Mouse (Mus musculus) kidney, adult 2 months (tissue): ENCODE results near the gene Prkn. TPM values are rescaled to one million over a fixed set of nuclear protein-coding genes. Genes with fewer than 3 reads are reported as not detected.

Source experiments
- DNase-seq: peaks from one replicate; pipeline ENCODE4 v3.0.0; 2021
- H3K27ac ChIP-seq: fragments of 200-500 bp; 2 replicates; pipeline ENCODE4 v1.5.1; 2012; ENCODE audit warnings: low read depth, low read length, control low read depth, inconsistent platforms; ENCODE audit not compliant: insufficient read depth
- H3K27me3 ChIP-seq: fragments of 200-500 bp; replicated peaks from 2 replicates; pipeline ENCODE4 v1.6.1; 2012; ENCODE audit warnings: mild to moderate bottlenecking, moderate library complexity, low read length, inconsistent platforms; ENCODE audit not compliant: control insufficient read depth, insufficient read depth
- H3K36me3 ChIP-seq: fragments of 200-500 bp; 2 replicates; pipeline ENCODE4 v1.6.1; 2012; ENCODE audit warnings: mild to moderate bottlenecking, moderate library complexity, low read length, inconsistent platforms; ENCODE audit not compliant: control insufficient read depth, insufficient read depth
- H3K4me1 ChIP-seq: fragments of 200-500 bp; 2 replicates; pipeline ENCODE4 v1.6.1; 2011; ENCODE audit warnings: low read length; ENCODE audit not compliant: control insufficient read depth, insufficient read depth
- H3K4me3 ChIP-seq: fragments of 200-500 bp; 2 replicates; pipeline ENCODE4 v1.5.1; 2011; ENCODE audit warnings: mild to moderate bottlenecking, low read depth, low read length, control low read depth; ENCODE audit not compliant: insufficient read depth
- CTCF ChIP-seq: fragments of 200-500 bp; conservative IDR thresholded peaks from 2 replicates; pipeline ENCODE4 v1.5.1; 2011; ENCODE audit warnings: low read depth, mild to moderate bottlenecking, control low read depth, low read length, moderate library complexity, mixed read lengths; ENCODE audit not compliant: insufficient read depth, insufficient read length
- POLR2A ChIP-seq: fragments of 200-500 bp; IDR thresholded peaks from one replicate; pipeline ENCODE4 v1.6.1; 2011; ENCODE audit warnings: low read depth, low read length, control low read depth
- WGBS: fragments of 180-500 bp; shearing (Covaris S2); methylation state at CpG from one replicate; pipeline ENCODE4 v1.1.7; 2018; 5-methylcytosine and 5-hydroxymethylcytosine counted together
- polyA plus RNA-seq: library from polyadenylated mRNA; depleted of rRNA; stranded (reverse); fragments of >200 nt; gene quantifications from 2 replicates; pipeline ENCODE4 v1.2.3, GENCODE M21; 2012

Gene Prkn
- polyA plus RNA-seq, 1 experiment: 6.1 TPM

DNA sequence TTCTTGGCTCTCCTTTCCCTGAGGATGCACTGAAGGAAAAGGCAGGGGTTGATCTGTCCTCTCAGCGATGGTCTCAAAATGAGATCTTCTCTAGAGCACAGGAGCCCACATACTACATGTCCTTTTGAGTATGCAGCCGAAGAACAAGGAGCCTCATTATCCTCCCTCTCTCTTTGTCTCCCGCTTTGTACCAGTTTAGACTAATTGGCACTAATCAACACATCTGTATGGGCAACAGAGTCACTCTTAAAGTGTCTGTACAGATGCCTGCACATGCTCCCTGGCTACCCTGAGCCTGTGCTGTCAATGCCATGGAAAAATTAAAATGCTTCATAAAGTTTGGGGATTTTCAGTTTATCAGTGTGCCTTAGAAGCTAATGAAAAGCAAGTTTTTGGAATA lies 924.9 kb downstream of the Prkn start:
- Histone ChIP-seq H3K27ac (no peak overlapping the region), H3K4me1 (no peaks in the 10 kb centered on the region), H3K36me3 (no peaks in the 10 kb centered on the region), H3K27me3 (no peaks in the 10 kb centered on the region), H3K4me3 (no peak overlapping the region)
- 92% methylated on average over 3 of the region's 3 CpGs for WGBS
- no peak for DNase-seq
- no peak for TF ChIP-seq CTCF
- TF ChIP-seq POLR2A: no peak

DNA sequence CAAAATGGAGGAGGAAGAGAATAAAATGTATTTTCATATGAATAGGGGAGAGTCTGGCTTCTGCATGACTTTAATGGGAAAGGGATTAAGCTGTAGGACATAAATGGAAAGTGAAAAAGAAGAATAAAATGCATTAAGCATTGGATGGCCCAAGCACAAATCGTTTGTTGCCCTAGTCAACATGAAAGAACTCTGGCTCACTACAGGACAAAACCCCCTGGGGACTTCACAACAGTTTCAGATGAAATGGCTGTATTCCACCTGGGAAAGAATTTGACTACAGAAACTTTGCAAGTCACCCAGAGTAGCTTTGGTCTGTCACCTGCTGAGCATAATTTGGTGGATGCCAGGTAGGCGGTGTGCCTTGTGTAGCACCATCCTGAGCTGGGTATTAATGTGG lies 925.4 kb downstream of the Prkn start:
- no peaks in the 10 kb centered on the region for H3K4me1 ChIP-seq
- no peak for DNase-seq
- no peak overlapping the region for H3K4me3 ChIP-seq
- no peak overlapping the region for H3K27ac ChIP-seq
- no peaks in the 10 kb centered on the region for H3K36me3 ChIP-seq
- H3K27me3 ChIP-seq: no peaks in the 10 kb centered on the region
- TF ChIP-seq CTCF (no peak), POLR2A (no peak)
- 80% methylated on average over 2 of the region's 2 CpGs for WGBS

DNA sequence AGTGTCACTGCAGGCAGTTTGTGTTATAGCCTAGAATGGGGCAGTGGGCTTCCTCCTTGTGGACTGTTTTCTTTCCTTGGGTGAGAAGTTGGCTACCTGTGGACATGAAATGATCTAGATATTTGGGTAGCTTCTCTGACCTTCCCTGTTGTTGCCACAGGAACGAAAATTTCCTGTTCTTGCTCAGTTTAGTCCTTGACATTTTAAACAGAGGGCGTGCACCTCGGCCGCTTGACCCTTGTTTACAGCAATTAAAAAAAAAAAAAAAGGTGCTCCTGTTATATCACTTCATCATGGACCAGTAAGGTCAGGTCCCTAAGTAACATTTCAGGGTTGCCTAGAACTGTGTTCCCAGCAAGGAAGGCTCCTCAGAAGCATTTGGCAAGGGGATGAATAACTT lies 927.1 kb downstream of the Prkn start:
- Histone ChIP-seq H3K36me3 (no peaks in the 10 kb centered on the region), H3K4me1 (no peaks in the 10 kb centered on the region), H3K27me3 (no peaks in the 10 kb centered on the region), H3K27ac (no peak overlapping the region), H3K4me3 (no peak overlapping the region)
- no peak for TF ChIP-seq POLR2A
- no peak for TF ChIP-seq CTCF
- DNase-seq: no peak
- 62% methylated on average over 4 of the region's 4 CpGs for WGBS

DNA sequence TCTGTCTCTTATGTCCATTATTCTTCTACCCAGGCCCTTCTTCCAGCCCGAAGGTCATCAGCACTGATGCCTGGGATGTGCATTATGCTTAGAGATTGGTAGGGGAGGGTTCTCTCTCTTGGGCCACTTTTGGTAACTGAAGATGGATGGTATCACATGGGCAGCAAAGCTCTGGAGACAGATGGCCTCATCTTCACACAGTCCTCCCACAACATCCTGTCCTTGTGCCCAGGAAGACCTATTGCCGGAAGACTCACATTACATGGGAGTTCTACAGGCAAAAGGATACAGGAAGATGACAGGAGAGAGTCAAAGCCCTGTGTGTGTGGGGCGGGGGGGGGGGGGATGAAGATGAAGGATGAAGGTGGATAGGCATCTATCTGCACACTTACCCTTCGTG lies 928.2 kb downstream of the Prkn start:
- TF ChIP-seq POLR2A (no peak), CTCF (no peak)
- no peaks in the 10 kb centered on the region for H3K36me3 ChIP-seq
- H3K4me3 ChIP-seq: no peak overlapping the region
- no peaks in the 10 kb centered on the region for H3K4me1 ChIP-seq
- H3K27me3 ChIP-seq: no peaks in the 10 kb centered on the region
- no peak for DNase-seq
- WGBS: 63% methylated on average over 4 of the region's 4 CpGs
- no peak overlapping the region for H3K27ac ChIP-seq

DNA sequence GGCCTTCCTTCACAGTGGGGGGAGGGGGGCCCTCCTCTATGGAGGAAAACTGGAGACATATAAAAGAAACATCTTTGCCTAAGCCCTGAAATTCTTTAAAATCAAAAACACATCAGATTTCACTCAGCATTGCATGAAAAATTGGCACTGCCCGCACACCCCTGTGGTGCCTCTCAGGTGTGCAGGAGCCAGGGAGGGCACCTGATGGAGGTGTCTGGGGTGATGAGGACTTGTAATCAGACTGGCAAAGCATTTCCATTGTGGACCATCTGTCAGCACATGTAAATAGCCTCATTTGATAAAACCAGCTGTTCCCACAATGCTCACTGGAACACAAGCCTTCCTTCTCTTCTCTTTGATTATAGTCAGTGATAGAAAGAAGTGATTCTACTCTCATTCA lies 928.8 kb downstream of the Prkn start:
- Histone ChIP-seq H3K36me3 (no peaks in the 10 kb centered on the region), H3K4me1 (no peaks in the 10 kb centered on the region), H3K4me3 (no peak overlapping the region), H3K27ac (no peak overlapping the region), H3K27me3 (no peaks in the 10 kb centered on the region)
- TF ChIP-seq CTCF: no peak
- no peak for TF ChIP-seq POLR2A
- 97% methylated on average over 1 of the region's 1 CpGs for WGBS
- DNase-seq: no peak

GRCm38 (mm10) chr17:11769513-11769912 lies 929.3 kb downstream of the Prkn start:
- WGBS: 84% methylated on average over 3 of the region's 3 CpGs

GRCm38 (mm10) chr17:11779547-11779946 lies 939.4 kb downstream of the Prkn start:
- DNase-seq: no peak
- H3K4me1 ChIP-seq: no peaks in the 10 kb centered on the region; the same call in 1 of the 2 replicates
- WGBS: 87% methylated on average over 12 of the region's 12 CpGs
- no peak for TF ChIP-seq CTCF
- no peak for TF ChIP-seq POLR2A
- no peak overlapping the region for H3K4me3 ChIP-seq
- no peaks in the 10 kb centered on the region for H3K27me3 ChIP-seq
- H3K36me3 ChIP-seq: no peaks in the 10 kb centered on the region
- no peak overlapping the region for H3K27ac ChIP-seq

More at GRCm38 (mm10) chr17:11769513-11769912, 929.3 kb downstream of the Prkn start:
- Histone ChIP-seq H3K4me1 (no peaks in the 10 kb centered on the region), H3K27ac (no peak overlapping the region), H3K27me3 (no peaks in the 10 kb centered on the region), H3K4me3 (no peak overlapping the region), H3K36me3 (no peaks in the 10 kb centered on the region)
- TF ChIP-seq CTCF (no peak), POLR2A (no peak)
- no peak for DNase-seq

DNA sequence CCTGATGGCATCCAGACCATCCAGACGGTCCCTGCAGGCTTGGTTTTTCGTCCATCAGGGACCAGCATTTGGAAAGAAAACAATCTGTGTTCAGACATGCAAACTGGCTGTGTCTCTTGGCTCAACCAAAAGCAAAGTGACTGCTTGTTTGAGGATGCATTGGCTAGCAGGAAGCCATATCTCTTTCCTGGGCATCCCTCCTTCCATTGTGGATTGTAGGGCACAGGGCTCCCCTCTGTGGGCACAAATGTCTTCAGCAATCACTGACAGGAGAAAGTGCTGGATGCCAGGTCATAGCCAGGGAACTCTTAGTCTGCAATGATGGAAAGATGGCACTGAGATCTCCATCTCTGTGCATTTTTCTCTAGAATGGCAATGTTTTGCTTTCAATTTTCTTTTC lies 939.8 kb downstream of the Prkn start:
- Histone ChIP-seq H3K27ac (no peak overlapping the region), H3K4me1 (no peaks in the 10 kb centered on the region; the same call in 1 of the 2 replicates), H3K4me3 (no peak overlapping the region), H3K36me3 (no peaks in the 10 kb centered on the region), H3K27me3 (no peaks in the 10 kb centered on the region)
- TF ChIP-seq CTCF: 0 out of 2 replicates have a peak, but pooled peaks have one; percentile 7
- no peak for TF ChIP-seq POLR2A
- DNase-seq: no peak
- WGBS: 71% methylated on average over 2 of the region's 2 CpGs
